Mouse (Mus musculus) neural tube, embryonic 11.5 days (tissue): ENCODE results near the gene Mtmr12. TPM values are rescaled to one million over a fixed set of nuclear protein-coding genes. Genes with fewer than 3 reads are reported as not detected.

Experiments
- ATAC-seq: fragments of 200-750 bp; cut with Nextera tagmentation; 2 replicates; pipeline ENCODE4 v1.8.0; 2017; ENCODE audit warnings: moderate number of reproducible peaks, mild to moderate bottlenecking, moderate TSS enrichment, moderate library complexity; ENCODE audit not compliant: insufficient read depth, low FRiP score, low TSS enrichment
- DNase-seq: peaks from one replicate; pipeline ENCODE4 v3.0.0-alpha.2; 2015; ENCODE audit warnings: low spot score
- H3K27ac ChIP-seq: fragments of 300-500 bp; sonication (generic); 2 replicates; pipeline ENCODE4 v1.5.1; 2014; ENCODE audit warnings: low read depth, mild to moderate bottlenecking, low read length
- H3K27me3 ChIP-seq: fragments of 300-500 bp; sonication (generic); 2 replicates; pipeline ENCODE4 v1.6.1; 2014; ENCODE audit warnings: mild to moderate bottlenecking, low read length, mixed read lengths; ENCODE audit not compliant: control insufficient read depth, insufficient read depth
- H3K36me3 ChIP-seq: fragments of 300-500 bp; sonication (generic); 2 replicates; pipeline ENCODE4 v1.6.1; 2014; ENCODE audit warnings: mild to moderate bottlenecking, low read length, moderate library complexity, mixed read lengths; ENCODE audit not compliant: control insufficient read depth, insufficient read depth
- H3K4me1 ChIP-seq: fragments of 300-500 bp; sonication (generic); 2 replicates; pipeline ENCODE4 v1.6.1; 2014; ENCODE audit warnings: low read length, mixed read lengths; ENCODE audit not compliant: control insufficient read depth, insufficient read depth
- H3K4me2 ChIP-seq: fragments of 300-500 bp; sonication (generic); 2 replicates; pipeline ENCODE4 v1.6.1; 2014; ENCODE audit warnings: low read depth, mild to moderate bottlenecking, moderate library complexity
- H3K4me3 ChIP-seq: fragments of 300-500 bp; sonication (generic); 2 replicates; pipeline ENCODE4 v1.5.1; 2014; ENCODE audit warnings: low read depth, low read length
- H3K9ac ChIP-seq: fragments of 300-500 bp; sonication (generic); 2 replicates; pipeline ENCODE4 v1.6.1; 2014; ENCODE audit warnings: mild to moderate bottlenecking, low read length
- H3K9me3 ChIP-seq: fragments of 300-500 bp; sonication (generic); 2 replicates; pipeline ENCODE4 v1.6.1; 2016; ENCODE audit warnings: low read length; ENCODE audit not compliant: control insufficient read depth
- WGBS: fragments of 180-500 bp; shearing (Covaris S2); extraction: QIAGEN DNeasy Blood & Tissue Kit; methylation state at CpG from one replicate; pipeline ENCODE4 v1.1.7; 2014; 5-methylcytosine and 5-hydroxymethylcytosine counted together
- polyA plus RNA-seq: library from polyadenylated mRNA; unstranded; fragments of >200 nt; fragmentation: Nextera tagmentation; extraction: Ambion mirVana; gene quantifications from 2 replicates; pipeline ENCODE4 v1.2.1, GENCODE M21; 2014

Gene Mtmr12
- polyA plus RNA-seq, 1 experiment from 2014 or later, result 17.5 TPM

GRCm38 (mm10) chr15:12317290-12317689 lies 112.5 kb downstream of the Mtmr12 start:
- Histone ChIP-seq H3K27ac (no peak overlapping the region), H3K27me3 (no peaks in the 10 kb centered on the region; the same call in 1 of the 2 replicates), H3K4me3 (no peak overlapping the region), H3K9me3 (no peaks in the 10 kb centered on the region), H3K9ac (no peak overlapping the region), H3K4me1 (no peaks in the 10 kb centered on the region), H3K36me3 (no peaks in the 10 kb centered on the region), H3K4me2 (no peak overlapping the region)
- 89% methylated on average over 5 of the region's 5 CpGs for WGBS
- DNase-seq (no peak), ATAC-seq (no peak)

- H3K4me1 ChIP-seq, result peaks cover 7% of the 10 kb centered on the region
- no peak overlapping the region for H3K4me3 ChIP-seq
- H3K27me3 ChIP-seq, result no peaks in the 10 kb centered on the region; the same call in 1 of the 2 replicates
- H3K9me3 ChIP-seq, result no peaks in the 10 kb centered on the region
- WGBS, result 82% methylated on average over 8 of the region's 8 CpGs
- no peaks in the 10 kb centered on the region for H3K36me3 ChIP-seq
- H3K4me2 ChIP-seq, result no peak overlapping the region
- DNase-seq, result no peak
- no peak for ATAC-seq
- no peak overlapping the region for H3K9ac ChIP-seq
- no peak overlapping the region for H3K27ac ChIP-seq
Observed at GRCm38 (mm10) chr15:12318451-12318850, 113.6 kb downstream of the Mtmr12 start.

GRCm38 (mm10) chr15:12319889-12320288 lies 115.1 kb downstream of the Mtmr12 start:
- H3K27me3 ChIP-seq, result no peaks in the 10 kb centered on the region; the same call in 1 of the 2 replicates
- no peak for DNase-seq
- H3K4me1 ChIP-seq, result peaks cover 12% of the 10 kb centered on the region
- no peak for ATAC-seq
- H3K4me2 ChIP-seq, result no peak overlapping the region
- H3K36me3 ChIP-seq, result no peaks in the 10 kb centered on the region
- WGBS, result 53% methylated on average over 5 of the region's 5 CpGs
- H3K27ac ChIP-seq, result no peak overlapping the region
- H3K9ac ChIP-seq, result no peak overlapping the region
- H3K9me3 ChIP-seq, result no peaks in the 10 kb centered on the region
- H3K4me3 ChIP-seq, result no peak overlapping the region

GRCm38 (mm10) chr15:12320441-12321090 lies 115.7 kb downstream of the Mtmr12 start:
- peak overlapping the region; percentile 91 for H3K27ac ChIP-seq
- ATAC-seq (peak; percentile 45), DNase-seq (no peak)
- no peaks in the 10 kb centered on the region for H3K36me3 ChIP-seq
- peak overlapping the region; percentile 93 for H3K4me3 ChIP-seq
- H3K4me1 ChIP-seq, result peaks cover 12% of the 10 kb centered on the region
- peak overlapping the region; percentile 96 for H3K9ac ChIP-seq
- 6% methylated on average over 22 of the region's 22 CpGs for WGBS
- no peaks in the 10 kb centered on the region for H3K9me3 ChIP-seq
- H3K27me3 ChIP-seq, result no peaks in the 10 kb centered on the region; the same call in 1 of the 2 replicates
- peak overlapping the region; percentile 75 for H3K4me2 ChIP-seq

- Histone ChIP-seq H3K9me3 (no peaks in the 10 kb centered on the region), H3K27ac (peak within 1 kb of the TSS; percentile 91), H3K27me3 (no peaks in the 10 kb centered on the region; the same call in 1 of the 2 replicates), H3K4me3 (peak within 1 kb of the TSS; percentile 93), H3K4me2 (peak within 1 kb of the TSS; percentile 75), H3K36me3 (no peaks in the 10 kb centered on the region), H3K9ac (peak within 1 kb of the TSS; percentile 96), H3K4me1 (peaks cover 12% of the 10 kb centered on the region)
- under 1% methylated on average over 73 of the region's 74 CpGs for WGBS
- DNase-seq (peak; percentile 97), ATAC-seq (peak; percentile 97)
Observed at GRCm38 (mm10) chr15:12321091-12321787, 116.4 kb downstream of the Mtmr12 start, which contains the start of gene Golph3. Gene Golph3, plus strand, starts transcription at chr15:12321450.

- Histone ChIP-seq H3K9me3 (no peaks in the 10 kb centered on the region), H3K9ac (peak within 1 kb of the TSS; percentile 96), H3K4me1 (peaks cover 12% of the 10 kb centered on the region), H3K4me2 (peak within 1 kb of the TSS; percentile 75), H3K36me3 (no peaks in the 10 kb centered on the region), H3K27ac (peak within 1 kb of the TSS; percentile 91), H3K4me3 (peak within 1 kb of the TSS; percentile 93), H3K27me3 (no peaks in the 10 kb centered on the region; the same call in 1 of the 2 replicates)
- WGBS, result 0% methylated on average over 52 of the region's 70 CpGs
- peak; percentile 44 for DNase-seq
- ATAC-seq, result peak; percentile 35
Observed at GRCm38 (mm10) chr15:12321788-12322621, 117.2 kb downstream of the Mtmr12 start, which contains the start of gene 1810049J17Rik. Gene 1810049J17Rik, minus strand, starts transcription at chr15:12321899.

GRCm38 (mm10) chr15:12322676-12323402 lies 118.0 kb downstream of the Mtmr12 start:
- no peak for DNase-seq
- peak overlapping the region; percentile 96 for H3K9ac ChIP-seq
- H3K4me1 ChIP-seq, result peaks cover 12% of the 10 kb centered on the region
- ATAC-seq, result no peak
- 21% methylated on average over 9 of the region's 9 CpGs for WGBS
- peak overlapping the region; percentile 75 for H3K4me2 ChIP-seq
- H3K36me3 ChIP-seq, result no peaks in the 10 kb centered on the region
- no peak overlapping the region for H3K27ac ChIP-seq
- H3K4me3 ChIP-seq, result peak overlapping the region; percentile 93
- H3K27me3 ChIP-seq, result no peaks in the 10 kb centered on the region; the same call in 1 of the 2 replicates
- no peaks in the 10 kb centered on the region for H3K9me3 ChIP-seq
